Mouse (Mus musculus) cerebellum, adult 2 months (tissue): ENCODE measurements at regions not wholly inside any gene's neighbourhood (a gene's known extent, or its start where the extent isn't known, plus 50 kb on each side); places are given as distances from the start of the nearest gene placed in this dataset.

Source experiments
- CTCF ChIP-seq: fragments of 200-500 bp; IDR thresholded peaks from 2 replicates; pipeline ENCODE4 v1.5.1; 2011; ENCODE audit warnings: low read depth, mild to moderate bottlenecking, control low read depth, low read length, moderate library complexity, borderline replicate concordance; ENCODE audit not compliant: insufficient read depth
- POLR2A ChIP-seq: fragments of 200-500 bp; IDR thresholded peaks from 2 replicates; pipeline ENCODE4 v1.6.1; 2011; ENCODE audit warnings: low read length, control low read depth, borderline replicate concordance; ENCODE audit not compliant: insufficient read depth

GRCm38 (mm10) chr15:31798863-31799262 is 197.2 kb downstream of the Fam173b start:
- TF ChIP-seq CTCF, result no peak
- no peak for TF ChIP-seq POLR2A
